Comparison of ENCODE assay signal across 8 mouse cellular contexts in the genomic region with DNA sequence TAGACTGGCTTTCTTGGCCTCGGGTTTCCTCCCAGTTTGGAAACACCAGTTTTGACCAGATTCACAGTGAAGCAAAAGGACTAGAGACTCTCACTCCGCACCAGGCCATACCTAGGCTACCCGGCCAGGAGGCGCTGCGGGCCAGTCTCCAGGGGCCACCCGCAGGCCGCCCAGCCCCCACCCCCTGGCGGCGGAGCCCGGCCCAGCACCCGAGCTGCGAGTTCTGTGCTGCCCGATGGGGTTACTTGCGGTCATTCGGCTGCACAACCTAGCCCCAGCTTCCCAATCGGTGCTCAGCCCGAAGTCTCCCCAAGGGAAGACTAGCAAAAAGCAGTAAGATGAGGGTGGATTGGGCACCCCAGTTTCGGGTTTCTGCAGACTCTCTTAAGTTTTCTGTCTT. TPM values are rescaled to one million over a fixed set of nuclear protein-coding genes. Genes with fewer than 3 reads are reported as not detected.
DNase-seq lines count a peak whose midpoint lies in the region; ATAC-seq and TF ChIP-seq lines count a peak whose summit lies in the region.

No protein-coding gene starts in this region.

- peak; percentile 53 for ATAC-seq in frontal cortex, adult (ENCODE audit: low TSS enrichment)
- peak; percentile 86 for ATAC-seq in lung, postnatal 0 days

- TF ChIP-seq EP300 in lung, postnatal 0 days (IDR thresholded peaks at IDR 0.05) = no peak

- peak; percentile 49 for DNase-seq in MEL-GATA-1-ER (ENCODE audit: extremely low read depth, low read depth)
- DNase-seq in cerebellum, adult 9-10 months = peak; percentile 67
- DNase-seq in hindbrain, embryonic 10.5 days (ENCODE audit: low spot score) = peak; percentile 81
- DNase-seq in layer of hippocampus, postnatal 10 days (ENCODE audit: low spot score in 2 of 2) = peak; percentile 87 to 89
- DNase-seq in lung, postnatal 0 days (ENCODE audit: low spot score) = peak; percentile 88
- peak; percentile 64 for DNase-seq in ovary, postnatal 10 days (ENCODE audit: low spot score)
- peak; percentile 73 to 85 for DNase-seq in thymus, postnatal 10 days (ENCODE audit: low spot score in 2 of 2)

- no peaks in the 10 kb centered on the region for H3K36me3 ChIP-seq in hindbrain, embryonic 10.5 days
- no peaks in the 10 kb centered on the region for H3K36me3 ChIP-seq in lung, postnatal 0 days (ENCODE audit: insufficient read depth, low read length)

- peak overlapping the region; percentile 84 for H3K27ac ChIP-seq in hindbrain, embryonic 10.5 days
- H3K27ac ChIP-seq in lung, postnatal 0 days (ENCODE audit: low read length) = peak overlapping the region; percentile 84

- peak overlapping the region; percentile 58 for H3K9ac ChIP-seq in lung, postnatal 0 days (replicated peaks; ENCODE audit: low read depth)

- peak overlapping the region; percentile 67 for H3K4me3 ChIP-seq in hindbrain, embryonic 10.5 days
- peak overlapping the region; percentile 70 for H3K4me3 ChIP-seq in lung, postnatal 0 days (ENCODE audit: low read depth, low read length)

- peaks cover 26% of the 10 kb centered on the region for H3K4me1 ChIP-seq in hindbrain, embryonic 10.5 days (replicated peaks)
- peaks cover 4% of the 10 kb centered on the region for H3K4me1 ChIP-seq in lung, postnatal 0 days (ENCODE audit: insufficient read depth, low read depth, low read length)

- peak; percentile 98 for TF ChIP-seq CTCF in lung, postnatal 0 days (IDR thresholded peaks at IDR 0.05)

- peak overlapping the region; percentile 65 for H3K4me2 ChIP-seq in lung, postnatal 0 days (replicated peaks; ENCODE audit: low read depth, low read length)

- 2% methylated on average over 18 of the region's 18 CpGs for WGBS in hindbrain, embryonic 10.5 days
- under 1% methylated on average over 18 of the region's 18 CpGs for WGBS in lung, postnatal 0 days

- H3K27me3 ChIP-seq in hindbrain, embryonic 10.5 days (ENCODE audit: insufficient read depth, poor library complexity, severe bottlenecking) = peaks cover 15% of the 10 kb centered on the region
- no peaks in the 10 kb centered on the region for H3K27me3 ChIP-seq in lung, postnatal 0 days (replicated peaks; ENCODE audit: insufficient read depth, low read length)

- no peaks in the 10 kb centered on the region for H3K9me3 ChIP-seq in hindbrain, embryonic 10.5 days
- no peaks in the 10 kb centered on the region for H3K9me3 ChIP-seq in lung, postnatal 0 days (ENCODE audit: low read length)

RNA-seq across cellular contexts. Expression of a gene that starts 1.1 kb away (rescaled TPM):
- 2.7 and 3.6 TPM in 2 replicates for polyA plus RNA-seq in hindbrain, embryonic 10.5 days (2016; fragmentation: Nextera tagmentation; extraction: Ambion mirVana)
- 10 to 100 TPM; 38.2 to 40.5 TPM for total RNA-seq in layer of hippocampus, postnatal 10 days (2021)
- 3.7 and 4.6 TPM in 2 replicates for polyA plus RNA-seq in lung, postnatal 0 days (2015; fragmentation: Nextera tagmentation; extraction: Ambion mirVana)

Comparison
In these comparisons a context has a peak if more than half of its experiments do, and no peak if none do; other contexts are left out.
1. Peak in every context shown above with its lines: DNase-seq, ATAC-seq, H3K4me3 ChIP-seq and H3K27ac ChIP-seq.